Mouse (Mus musculus): ENCODE data around the gene Hspb6. TPM values are rescaled to one million over a fixed set of nuclear protein-coding genes. Genes with fewer than 3 reads are reported as not detected.

The Hspb6 gene
- polyA plus RNA-seq, 1 experiment from 2014 or later = 141 TPM

- Histone ChIP-seq H3K9ac (ENCODE audit: low read length) (no peak overlapping the region), H3K4me1 (ENCODE audit: control insufficient read depth in 2 of 2, insufficient read depth in 2 of 2, low read length in 2 of 2) (no peaks in the 10 kb centered on the region), H3K27ac (replicated peaks in 1 of 2; ENCODE audit: control insufficient read depth in 1 of 2, insufficient read depth in 1 of 2, low read depth in 2 of 2, low read length in 2 of 2) (no peak overlapping the region), H3K4me2 (ENCODE audit: low read length) (no peak overlapping the region), H3K4me3 (ENCODE audit: control insufficient read depth in 1 of 2, insufficient read depth in 1 of 2, low read depth in 1 of 2, low read length in 2 of 2) (no peak overlapping the region), H3K9me3 (ENCODE audit: control insufficient read depth, low read length) (no peaks in the 10 kb centered on the region), H3K36me3 (ENCODE audit: control insufficient read depth, insufficient read depth, low read length) (peaks cover 100% of the 10 kb centered on the region), H3K27me3 (ENCODE audit: control insufficient read depth, insufficient read depth, low read length) (no peaks in the 10 kb centered on the region)
- WGBS = 55% methylated on average over 2 of the region's 2 CpGs
- no peak for ATAC-seq (ENCODE audit: insufficient number of reproducible peaks, insufficient read depth, low FRiP score, low read depth)
Observed at GRCm38 (mm10) chr7:30572969-30573368, 21.0 kb downstream of the Hspb6 start.

GRCm38 (mm10) chr7:30579950-30580349, 28.0 kb downstream of the Hspb6 start:
- Histone ChIP-seq H3K27ac (replicated peaks in 1 of 2; ENCODE audit: control insufficient read depth in 1 of 2, insufficient read depth in 1 of 2, low read depth in 2 of 2, low read length in 2 of 2) (no peak overlapping the region), H3K4me2 (ENCODE audit: low read length) (no peak overlapping the region), H3K36me3 (ENCODE audit: control insufficient read depth, insufficient read depth, low read length) (peaks cover 100% of the 10 kb centered on the region), H3K9me3 (ENCODE audit: control insufficient read depth, low read length) (no peaks in the 10 kb centered on the region), H3K4me3 (ENCODE audit: control insufficient read depth in 1 of 2, insufficient read depth in 1 of 2, low read depth in 1 of 2, low read length in 2 of 2) (no peak overlapping the region), H3K9ac (ENCODE audit: low read length) (no peak overlapping the region), H3K4me1 (ENCODE audit: control insufficient read depth in 2 of 2, insufficient read depth in 2 of 2, low read length in 2 of 2) (no peaks in the 10 kb centered on the region), H3K27me3 (ENCODE audit: control insufficient read depth, insufficient read depth, low read length) (no peaks in the 10 kb centered on the region)
- 92% methylated on average over 8 of the region's 8 CpGs for WGBS
- no peak for ATAC-seq (ENCODE audit: insufficient number of reproducible peaks, insufficient read depth, low FRiP score, low read depth)

- Histone ChIP-seq H3K4me2 (ENCODE audit: low read length) (no peak overlapping the region), H3K27ac (replicated peaks in 1 of 2; ENCODE audit: control insufficient read depth in 1 of 2, insufficient read depth in 1 of 2, low read depth in 2 of 2, low read length in 2 of 2) (no peak overlapping the region), H3K4me1 (ENCODE audit: control insufficient read depth in 2 of 2, insufficient read depth in 2 of 2, low read length in 2 of 2) (no peaks in the 10 kb centered on the region), H3K27me3 (ENCODE audit: control insufficient read depth, insufficient read depth, low read length) (no peaks in the 10 kb centered on the region), H3K9ac (ENCODE audit: low read length) (no peak overlapping the region), H3K36me3 (ENCODE audit: control insufficient read depth, insufficient read depth, low read length) (peaks cover 100% of the 10 kb centered on the region), H3K4me3 (ENCODE audit: control insufficient read depth in 1 of 2, insufficient read depth in 1 of 2, low read depth in 1 of 2, low read length in 2 of 2) (no peak overlapping the region), H3K9me3 (ENCODE audit: control insufficient read depth, low read length) (no peaks in the 10 kb centered on the region)
- WGBS = 91% methylated on average over 16 of the region's 16 CpGs
- ATAC-seq (ENCODE audit: insufficient number of reproducible peaks, insufficient read depth, low FRiP score, low read depth) = no peak
Observed at GRCm38 (mm10) chr7:30581547-30581946, 29.6 kb downstream of the Hspb6 start.

GRCm38 (mm10) chr7:30584339-30584738, 32.4 kb downstream of the Hspb6 start:
- H3K4me1 ChIP-seq (ENCODE audit: control insufficient read depth in 2 of 2, insufficient read depth in 2 of 2, low read length in 2 of 2) = peaks cover 3 to 10% of the 10 kb centered on the region in 2 experiments; a peak in 3 of 4 replicates

GRCm38 (mm10) chr7:30585170-30585569, 33.2 kb downstream of the Hspb6 start:
- Histone ChIP-seq H3K9ac (ENCODE audit: low read length) (no peak overlapping the region), H3K4me1 (ENCODE audit: control insufficient read depth in 2 of 2, insufficient read depth in 2 of 2, low read length in 2 of 2) (peaks cover 3 to 15% of the 10 kb centered on the region in 2 experiments; a peak in 3 of 4 replicates), H3K36me3 (ENCODE audit: control insufficient read depth, insufficient read depth, low read length) (peaks cover 66% of the 10 kb centered on the region), H3K9me3 (ENCODE audit: control insufficient read depth, low read length) (no peaks in the 10 kb centered on the region), H3K27ac (replicated peaks in 1 of 2; ENCODE audit: control insufficient read depth in 1 of 2, insufficient read depth in 1 of 2, low read depth in 2 of 2, low read length in 2 of 2) (no peak overlapping the region), H3K4me2 (ENCODE audit: low read length) (no peak overlapping the region), H3K27me3 (ENCODE audit: control insufficient read depth, insufficient read depth, low read length) (no peaks in the 10 kb centered on the region), H3K4me3 (ENCODE audit: control insufficient read depth in 1 of 2, insufficient read depth in 1 of 2, low read depth in 1 of 2, low read length in 2 of 2) (no peak overlapping the region)
- 98% methylated on average over 7 of the region's 7 CpGs for WGBS
- no peak for ATAC-seq (ENCODE audit: insufficient number of reproducible peaks, insufficient read depth, low FRiP score, low read depth)

More at GRCm38 (mm10) chr7:30584339-30584738, 32.4 kb downstream of the Hspb6 start:
- Histone ChIP-seq H3K4me2 (ENCODE audit: low read length) (no peak overlapping the region), H3K4me3 (ENCODE audit: control insufficient read depth in 1 of 2, insufficient read depth in 1 of 2, low read depth in 1 of 2, low read length in 2 of 2) (no peak overlapping the region), H3K36me3 (ENCODE audit: control insufficient read depth, insufficient read depth, low read length) (peaks cover 75% of the 10 kb centered on the region), H3K27me3 (ENCODE audit: control insufficient read depth, insufficient read depth, low read length) (no peaks in the 10 kb centered on the region), H3K9ac (ENCODE audit: low read length) (no peak overlapping the region), H3K27ac (replicated peaks in 1 of 2; ENCODE audit: control insufficient read depth in 1 of 2, insufficient read depth in 1 of 2, low read depth in 2 of 2, low read length in 2 of 2) (no peak overlapping the region), H3K9me3 (ENCODE audit: control insufficient read depth, low read length) (no peaks in the 10 kb centered on the region)
- WGBS = 88% methylated on average over 10 of the region's 10 CpGs
- ATAC-seq (ENCODE audit: insufficient number of reproducible peaks, insufficient read depth, low FRiP score, low read depth) = no peak

GRCm38 (mm10) chr7:30586455-30587020, 34.6 kb downstream of the Hspb6 start:
- Histone ChIP-seq H3K9ac (ENCODE audit: low read length) (no peak overlapping the region), H3K4me3 (ENCODE audit: control insufficient read depth in 1 of 2, insufficient read depth in 1 of 2, low read depth in 1 of 2, low read length in 2 of 2) (no peak overlapping the region), H3K36me3 (ENCODE audit: control insufficient read depth, insufficient read depth, low read length) (peaks cover 53% of the 10 kb centered on the region), H3K4me1 (ENCODE audit: control insufficient read depth in 2 of 2, insufficient read depth in 2 of 2, low read length in 2 of 2) (peaks cover 3 to 15% of the 10 kb centered on the region in 2 experiments; a peak in 3 of 4 replicates), H3K9me3 (ENCODE audit: control insufficient read depth, low read length) (no peaks in the 10 kb centered on the region), H3K27ac (replicated peaks in 1 of 2; ENCODE audit: control insufficient read depth in 1 of 2, insufficient read depth in 1 of 2, low read depth in 2 of 2, low read length in 2 of 2) (no peak overlapping the region), H3K27me3 (ENCODE audit: control insufficient read depth, insufficient read depth, low read length) (no peaks in the 10 kb centered on the region), H3K4me2 (ENCODE audit: low read length) (peak overlapping the region; percentile 97)
- 91% methylated on average over 28 of the region's 28 CpGs for WGBS
- ATAC-seq (ENCODE audit: insufficient number of reproducible peaks, insufficient read depth, low FRiP score, low read depth) = no peak

GRCm38 (mm10) chr7:30587842-30588667, 36.1 kb downstream of the Hspb6 start:
- Histone ChIP-seq H3K9ac (ENCODE audit: low read length) (peak overlapping the region; percentile 96), H3K4me3 (ENCODE audit: control insufficient read depth in 1 of 2, insufficient read depth in 1 of 2, low read depth in 1 of 2, low read length in 2 of 2) (peak overlapping the region; percentile 73 to 94), H3K9me3 (ENCODE audit: control insufficient read depth, low read length) (no peaks in the 10 kb centered on the region), H3K36me3 (ENCODE audit: control insufficient read depth, insufficient read depth, low read length) (peaks cover 38% of the 10 kb centered on the region), H3K27me3 (ENCODE audit: control insufficient read depth, insufficient read depth, low read length) (no peaks in the 10 kb centered on the region), H3K4me2 (ENCODE audit: low read length) (peak overlapping the region; percentile 97), H3K4me1 (ENCODE audit: control insufficient read depth in 2 of 2, insufficient read depth in 2 of 2, low read length in 2 of 2) (peaks cover 3 to 15% of the 10 kb centered on the region in 2 experiments; a peak in 3 of 4 replicates), H3K27ac (replicated peaks in 1 of 2; ENCODE audit: control insufficient read depth in 1 of 2, insufficient read depth in 1 of 2, low read depth in 2 of 2, low read length in 2 of 2) (peak overlapping the region; percentile 30 to 90)
- peak; percentile 14 for ATAC-seq (ENCODE audit: insufficient number of reproducible peaks, insufficient read depth, low FRiP score, low read depth)
- WGBS = under 1% methylated on average over 61 of the region's 67 CpGs
